Mouse (Mus musculus): ENCODE measurements around the gene Tmem178b. TPM values are rescaled to one million over a fixed set of nuclear protein-coding genes. Genes with fewer than 3 reads are reported as not detected.
A peak's percentile ranks its signal among the peaks of the same experiment; 100 is the strongest.

Tmem178b gene
- total RNA-seq, 1 experiment from 2014 or later: not detected

DNA sequence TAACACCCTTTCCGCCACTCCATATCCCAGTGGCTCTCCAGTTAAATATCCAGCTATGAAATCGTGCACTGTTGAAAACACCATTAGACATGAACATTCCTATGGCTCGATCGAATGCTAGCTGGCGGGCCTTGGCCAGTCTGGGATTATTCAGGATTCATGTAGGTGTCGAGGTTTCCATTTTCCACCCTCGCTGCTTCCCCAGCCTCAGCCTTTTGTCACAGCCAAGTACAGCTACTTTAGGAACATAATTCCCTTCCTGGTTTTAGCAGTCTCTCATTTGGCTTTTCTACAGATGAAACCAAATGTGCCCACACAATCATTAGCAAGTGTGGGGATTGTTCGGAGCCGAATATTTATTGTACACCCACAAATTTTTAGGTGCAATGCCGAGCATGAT lies 239.4 kb downstream of the Tmem178b start:
- ATAC-seq (replicated peaks in 1 of 2; ENCODE audit: insufficient read depth in 1 of 2, low FRiP score in 2 of 2, low TSS enrichment in 1 of 2, low read depth in 1 of 2, poor library complexity in 2 of 2, severe bottlenecking in 2 of 2): no peak

DNA sequence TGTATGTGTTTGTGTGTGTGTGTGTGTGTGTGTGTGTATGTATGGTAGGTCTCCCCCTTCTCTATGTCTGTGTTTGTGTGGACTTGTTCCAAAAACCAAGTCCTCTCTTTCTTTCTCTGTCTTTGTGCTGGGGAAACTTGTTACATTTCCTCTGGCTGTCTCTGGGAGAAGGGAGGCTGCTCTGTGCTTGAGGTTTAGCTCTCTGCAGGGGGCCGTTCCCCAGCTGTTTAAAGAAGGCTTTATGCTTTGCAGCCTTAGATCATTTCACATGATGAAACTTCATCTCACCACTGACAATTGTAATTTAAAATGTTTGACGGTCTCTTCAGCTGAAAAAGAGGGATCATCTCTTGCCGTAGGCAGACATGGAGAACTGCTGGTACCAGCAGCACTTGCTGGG lies 243.2 kb downstream of the Tmem178b start:
- ATAC-seq (replicated peaks in 1 of 2; ENCODE audit: insufficient read depth in 1 of 2, low FRiP score in 2 of 2, low TSS enrichment in 1 of 2, low read depth in 1 of 2, poor library complexity in 2 of 2, severe bottlenecking in 2 of 2): no peak

DNA sequence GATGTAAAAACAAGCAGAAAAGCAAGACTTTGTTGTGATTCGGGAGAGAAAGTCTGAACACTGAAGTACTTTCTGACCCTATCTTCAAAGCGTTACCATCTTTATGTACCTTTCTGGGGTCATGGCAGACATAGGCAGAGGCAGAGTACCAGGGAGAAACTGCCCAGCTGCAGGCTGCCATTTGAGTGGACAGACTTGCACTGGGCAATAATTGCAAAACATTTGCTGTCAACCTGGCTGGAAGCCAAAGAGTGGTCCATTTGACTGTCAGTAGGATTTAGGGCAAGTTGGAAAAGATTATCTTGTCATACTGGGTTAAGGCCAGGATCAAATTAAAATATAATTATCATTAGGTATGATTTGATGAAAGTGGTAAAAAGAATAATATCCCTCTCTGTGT lies 247.1 kb downstream of the Tmem178b start:
- ATAC-seq (replicated peaks in 1 of 2; ENCODE audit: insufficient read depth in 1 of 2, low FRiP score in 2 of 2, low TSS enrichment in 1 of 2, low read depth in 1 of 2, poor library complexity in 2 of 2, severe bottlenecking in 2 of 2): no peak

DNA sequence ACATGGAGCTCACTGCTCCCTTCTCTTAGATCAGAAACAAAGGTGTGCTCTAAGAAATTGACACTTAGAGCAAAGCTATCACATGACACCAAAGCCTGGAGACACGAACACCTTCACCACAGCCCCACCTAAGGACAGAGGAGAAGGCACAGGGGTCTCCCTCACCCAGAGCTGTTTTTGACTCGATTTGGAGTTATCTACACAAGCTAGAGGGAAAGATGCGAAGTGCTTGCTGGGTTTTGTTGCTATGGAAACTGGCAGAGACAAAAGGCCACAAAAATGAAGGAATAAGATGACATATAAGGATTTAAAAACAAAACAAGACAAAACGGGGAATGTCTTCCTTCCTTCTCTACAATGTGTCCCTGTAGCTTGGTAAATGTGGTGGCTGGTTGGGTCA lies 248.4 kb downstream of the Tmem178b start:
- ATAC-seq (replicated peaks in 1 of 2; ENCODE audit: insufficient read depth in 1 of 2, low FRiP score in 2 of 2, low TSS enrichment in 1 of 2, low read depth in 1 of 2, poor library complexity in 2 of 2, severe bottlenecking in 2 of 2): no peak

DNA sequence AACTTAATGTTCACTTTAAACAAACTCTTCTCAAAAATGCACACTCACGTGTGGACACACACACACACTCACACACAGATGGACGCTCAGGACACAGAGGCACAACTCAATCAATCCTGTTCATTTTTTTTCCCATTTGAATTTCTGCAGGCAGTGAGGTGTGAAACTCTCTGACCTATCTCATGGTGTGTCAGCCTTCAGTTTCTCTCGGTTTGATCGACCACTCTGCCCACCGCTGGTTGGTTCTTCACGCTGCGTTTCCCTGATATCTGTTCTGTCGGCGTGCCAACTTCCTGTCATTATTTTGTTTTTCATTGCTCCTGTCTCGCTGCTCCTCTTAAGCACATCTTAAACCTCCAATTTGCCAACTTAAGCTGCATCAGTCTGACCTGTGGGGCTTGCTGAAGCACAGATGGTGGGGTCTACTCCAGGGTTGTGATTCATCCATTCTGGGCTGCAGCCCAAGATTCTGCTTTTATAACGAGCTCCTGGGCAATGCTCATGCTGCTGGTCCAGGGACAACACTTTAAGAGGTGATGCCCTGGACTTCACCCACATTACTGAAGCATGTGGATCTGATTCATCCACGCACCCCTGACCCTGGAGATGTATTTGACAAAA lies 250.1 kb downstream of the Tmem178b start:
- no peak for ATAC-seq (replicated peaks in 1 of 2; ENCODE audit: insufficient read depth in 1 of 2, low FRiP score in 2 of 2, low TSS enrichment in 1 of 2, low read depth in 1 of 2, poor library complexity in 2 of 2, severe bottlenecking in 2 of 2)

DNA sequence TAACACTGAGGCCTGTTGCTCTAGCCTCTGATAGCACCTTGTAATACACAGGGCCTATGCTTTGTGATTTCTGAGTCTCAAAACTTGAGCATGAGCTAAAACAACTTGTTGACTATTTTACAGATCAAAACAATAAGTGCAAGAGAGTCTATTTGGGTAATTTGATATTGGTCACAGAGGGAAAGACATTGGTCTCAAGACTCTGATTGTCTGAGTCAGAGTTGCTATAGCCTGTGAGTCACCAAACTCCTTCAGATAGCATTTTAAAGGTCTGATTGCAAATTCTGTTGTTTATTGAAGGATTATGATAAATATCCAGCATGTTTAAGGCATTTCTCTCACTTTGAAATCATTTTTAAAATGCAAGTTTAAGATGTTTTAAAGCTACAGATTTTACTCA lies 250.9 kb downstream of the Tmem178b start:
- ATAC-seq (replicated peaks in 1 of 2; ENCODE audit: insufficient read depth in 1 of 2, low FRiP score in 2 of 2, low TSS enrichment in 1 of 2, low read depth in 1 of 2, poor library complexity in 2 of 2, severe bottlenecking in 2 of 2): no peak

DNA sequence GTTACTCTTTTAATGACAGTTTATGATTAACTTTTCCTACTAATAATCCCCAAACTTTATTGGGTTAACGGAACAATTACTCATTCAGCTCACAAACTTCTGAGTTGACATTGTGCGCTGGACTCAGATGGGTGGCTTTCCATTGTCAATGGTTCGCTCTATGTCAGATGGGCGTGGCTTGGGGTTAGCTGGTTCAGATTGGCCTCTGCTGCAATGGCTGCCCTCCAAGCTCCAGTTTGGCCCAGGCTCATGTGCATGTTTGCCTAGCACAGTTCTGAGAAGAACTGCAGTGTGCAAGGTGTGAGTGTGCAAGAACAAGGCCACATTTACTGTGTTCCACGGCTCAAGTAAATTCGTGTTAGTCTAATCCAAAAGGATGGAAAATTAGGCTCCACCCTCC lies 255.6 kb downstream of the Tmem178b start:
- no peak for ATAC-seq (replicated peaks in 1 of 2; ENCODE audit: insufficient read depth in 1 of 2, low FRiP score in 2 of 2, low TSS enrichment in 1 of 2, low read depth in 1 of 2, poor library complexity in 2 of 2, severe bottlenecking in 2 of 2)

DNA sequence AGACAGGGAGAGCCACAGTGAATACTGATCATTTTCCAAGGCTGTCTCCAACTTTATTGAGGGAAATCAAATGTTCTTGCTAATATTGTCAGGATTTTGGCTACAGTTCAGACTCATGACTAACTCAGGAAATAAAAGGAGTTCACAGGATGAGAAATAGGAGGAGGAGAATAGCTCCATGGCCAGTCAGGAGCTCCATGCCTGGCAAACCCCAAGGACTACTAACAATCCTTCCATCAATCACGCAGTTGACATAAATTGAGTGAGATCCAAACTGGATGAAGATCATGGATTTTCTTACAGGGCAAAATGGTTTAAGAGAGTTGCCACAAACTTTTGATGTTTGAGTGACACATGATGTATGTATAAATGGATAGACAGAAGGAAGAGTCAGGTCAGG lies 258.9 kb downstream of the Tmem178b start:
- no peak for ATAC-seq (replicated peaks in 1 of 2; ENCODE audit: insufficient read depth in 1 of 2, low FRiP score in 2 of 2, low TSS enrichment in 1 of 2, low read depth in 1 of 2, poor library complexity in 2 of 2, severe bottlenecking in 2 of 2)

DNA sequence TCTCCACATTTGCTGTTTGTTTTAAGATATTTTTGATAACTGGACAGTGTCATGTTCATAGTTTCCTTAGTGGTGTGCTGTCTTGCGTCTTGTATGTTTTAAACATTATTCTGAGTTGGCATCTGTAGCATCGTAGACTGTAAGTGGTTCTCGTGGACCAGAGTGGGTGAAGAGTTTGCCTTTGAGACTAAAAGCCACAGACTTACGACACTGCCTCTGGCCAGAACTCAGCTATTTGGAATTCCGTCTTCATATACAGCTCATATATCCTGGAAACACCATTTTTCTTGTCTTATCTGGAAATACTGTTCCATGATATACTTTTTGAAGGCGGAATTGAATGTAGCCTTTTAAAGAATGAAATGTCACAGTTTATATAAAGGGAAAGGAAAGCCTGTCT lies 260.4 kb downstream of the Tmem178b start:
- ATAC-seq (replicated peaks in 1 of 2; ENCODE audit: insufficient read depth in 1 of 2, low FRiP score in 2 of 2, low TSS enrichment in 1 of 2, low read depth in 1 of 2, poor library complexity in 2 of 2, severe bottlenecking in 2 of 2): no peak

DNA sequence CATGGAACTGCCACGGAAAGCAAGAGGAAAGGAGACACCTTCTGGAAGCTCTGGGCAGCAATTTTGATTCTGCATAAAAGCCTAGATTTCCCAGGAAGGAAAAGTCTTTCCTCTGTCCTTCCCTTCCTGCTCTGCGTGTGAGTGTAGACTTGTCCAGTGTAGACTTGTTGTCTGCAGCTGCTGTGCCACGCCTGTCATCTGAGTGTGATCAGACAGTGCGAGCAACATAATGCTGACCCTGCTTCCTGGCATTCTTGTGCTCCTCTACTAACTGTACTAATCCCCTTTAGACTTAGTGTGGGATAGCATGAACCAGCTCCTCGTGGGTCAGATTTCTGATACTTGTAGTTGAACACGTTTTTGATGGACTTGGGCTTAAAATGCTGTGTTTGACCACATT lies 262.6 kb downstream of the Tmem178b start:
- no peak for ATAC-seq (replicated peaks in 1 of 2; ENCODE audit: insufficient read depth in 1 of 2, low FRiP score in 2 of 2, low TSS enrichment in 1 of 2, low read depth in 1 of 2, poor library complexity in 2 of 2, severe bottlenecking in 2 of 2)

DNA sequence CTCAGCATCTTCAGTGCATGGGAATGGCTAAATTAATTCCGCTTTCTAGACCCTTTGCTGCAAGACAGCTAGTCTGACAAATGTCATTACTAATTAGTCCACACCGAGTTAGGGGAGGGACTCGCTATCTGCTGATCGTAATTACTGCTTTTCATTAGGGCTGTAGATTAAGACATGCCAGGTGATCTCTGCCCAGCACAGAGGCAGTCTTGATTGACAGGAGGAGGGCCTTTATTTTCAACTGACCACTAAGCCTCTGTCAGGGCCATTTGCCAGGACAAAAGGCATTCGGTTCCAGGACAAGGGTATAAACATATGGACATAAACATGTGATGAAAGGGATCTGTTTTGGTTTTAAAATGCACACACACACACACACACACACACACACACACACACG lies 264.3 kb downstream of the Tmem178b start:
- no peak for ATAC-seq (replicated peaks in 1 of 2; ENCODE audit: insufficient read depth in 1 of 2, low FRiP score in 2 of 2, low TSS enrichment in 1 of 2, low read depth in 1 of 2, poor library complexity in 2 of 2, severe bottlenecking in 2 of 2)

DNA sequence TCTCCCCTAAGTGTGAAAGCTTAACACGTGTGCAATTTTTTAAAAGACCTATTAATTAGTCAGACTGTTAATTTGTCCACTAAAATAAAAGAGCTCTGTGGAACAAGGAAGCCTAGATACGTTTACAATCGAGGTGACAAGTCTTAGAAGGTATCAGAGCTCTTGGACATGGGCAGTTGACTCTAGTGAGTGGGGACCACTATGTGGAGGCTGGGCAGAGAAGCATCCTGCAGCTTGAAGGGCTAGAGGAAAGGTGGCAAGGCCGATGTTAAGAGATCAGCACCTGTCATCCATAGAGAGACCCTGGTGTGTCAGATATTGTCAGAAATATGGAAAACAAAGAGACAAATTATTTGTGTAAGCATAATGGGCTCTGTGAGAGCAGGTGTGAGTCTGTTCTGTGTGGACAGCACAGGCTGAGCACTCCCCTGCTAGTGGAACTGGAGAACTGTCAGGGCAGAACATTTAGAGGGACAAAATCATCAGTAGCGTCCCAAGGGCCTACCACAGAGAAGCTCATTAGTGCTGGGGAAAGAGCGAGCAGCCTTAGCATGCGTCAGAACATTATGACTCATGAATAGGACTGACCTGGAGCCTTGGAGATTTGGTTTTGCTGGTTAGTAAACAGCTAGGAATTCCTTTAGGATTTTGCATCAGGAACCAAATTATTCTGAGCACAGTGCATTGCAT lies 264.9 kb downstream of the Tmem178b start:
- ATAC-seq (replicated peaks in 1 of 2; ENCODE audit: insufficient read depth in 1 of 2, low FRiP score in 2 of 2, low TSS enrichment in 1 of 2, low read depth in 1 of 2, poor library complexity in 2 of 2, severe bottlenecking in 2 of 2): no peak

DNA sequence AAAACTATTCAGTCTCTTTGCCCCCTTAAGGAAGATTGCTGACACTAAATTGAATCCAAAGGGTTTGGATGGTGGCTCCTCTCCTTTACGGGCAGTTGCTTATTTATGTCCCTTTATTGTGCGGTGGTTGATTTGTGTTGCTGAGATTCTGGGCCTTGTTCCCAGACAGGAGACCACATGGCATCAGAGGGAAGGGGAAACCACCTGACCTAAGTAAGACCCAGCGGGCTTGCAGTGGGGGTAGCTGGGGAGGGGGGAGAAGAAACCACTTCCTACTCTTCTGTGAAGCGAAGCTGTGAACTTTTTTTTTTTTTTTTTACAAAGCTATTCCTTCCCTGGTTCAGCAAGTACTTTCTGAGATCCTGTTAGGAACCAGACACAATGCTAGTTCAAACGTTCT lies 269.5 kb downstream of the Tmem178b start:
- ATAC-seq (replicated peaks in 1 of 2; ENCODE audit: insufficient read depth in 1 of 2, low FRiP score in 2 of 2, low TSS enrichment in 1 of 2, low read depth in 1 of 2, poor library complexity in 2 of 2, severe bottlenecking in 2 of 2): peak; percentile 99

DNA sequence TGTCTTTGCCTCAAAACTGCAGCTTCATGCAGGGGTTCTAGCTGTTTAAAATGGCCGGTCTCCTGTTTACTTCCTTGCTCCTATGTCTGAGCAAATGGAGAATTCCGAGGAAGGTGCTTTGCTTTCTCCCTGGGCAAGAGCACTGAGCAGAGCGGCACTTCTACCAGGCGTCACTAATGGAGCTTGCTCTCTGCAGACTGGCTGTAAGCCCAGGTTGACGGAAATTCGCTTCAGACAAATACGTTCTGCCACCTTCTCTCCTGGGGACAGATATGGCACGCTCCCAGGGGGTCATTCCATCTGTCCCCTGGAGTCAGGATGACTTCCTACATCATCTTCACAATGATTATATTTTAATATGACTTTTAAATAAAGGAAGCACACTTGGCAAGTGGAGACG lies 271.3 kb downstream of the Tmem178b start:
- no peak for ATAC-seq (replicated peaks in 1 of 2; ENCODE audit: insufficient read depth in 1 of 2, low FRiP score in 2 of 2, low TSS enrichment in 1 of 2, low read depth in 1 of 2, poor library complexity in 2 of 2, severe bottlenecking in 2 of 2)

DNA sequence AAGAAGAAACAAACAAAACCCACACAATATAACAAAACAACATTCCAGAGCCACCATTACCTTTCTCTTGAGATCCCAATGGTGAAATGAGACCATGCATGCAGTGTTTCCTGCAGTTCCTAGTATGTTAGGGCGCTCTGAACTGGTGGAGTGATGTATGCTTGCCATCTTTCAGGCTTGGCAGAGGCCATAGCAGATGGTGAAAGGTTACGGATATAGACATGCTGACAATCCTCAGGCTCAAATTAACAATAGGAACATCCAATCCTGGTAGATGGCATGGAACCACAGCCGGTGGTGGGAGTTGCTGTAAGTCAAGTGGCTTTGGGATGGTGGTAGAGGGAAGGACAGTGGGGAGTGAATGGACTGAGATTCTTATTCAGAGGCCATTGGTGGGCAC lies 272.5 kb downstream of the Tmem178b start:
- no peak for ATAC-seq (replicated peaks in 1 of 2; ENCODE audit: insufficient read depth in 1 of 2, low FRiP score in 2 of 2, low TSS enrichment in 1 of 2, low read depth in 1 of 2, poor library complexity in 2 of 2, severe bottlenecking in 2 of 2)

DNA sequence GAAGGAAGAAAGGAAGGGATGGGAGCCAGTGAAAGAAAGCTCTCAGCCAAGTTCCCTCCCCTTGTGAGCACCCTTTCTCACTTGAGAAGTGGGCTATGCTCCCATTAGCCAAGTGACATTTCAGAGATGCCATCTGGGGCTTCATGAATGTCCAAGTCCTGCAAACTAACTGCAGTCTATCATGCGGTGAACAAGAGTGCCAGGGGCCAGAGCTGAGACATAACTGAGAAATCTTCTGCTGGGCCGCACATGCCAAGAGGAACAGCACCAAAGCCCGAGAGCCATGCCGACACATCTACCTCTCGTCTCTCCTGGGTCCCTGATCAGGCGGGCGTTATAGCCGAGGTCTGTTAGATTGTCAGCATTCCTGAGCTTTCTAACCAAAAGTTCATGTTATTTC lies 279.2 kb downstream of the Tmem178b start:
- ATAC-seq (replicated peaks in 1 of 2; ENCODE audit: insufficient read depth in 1 of 2, low FRiP score in 2 of 2, low TSS enrichment in 1 of 2, low read depth in 1 of 2, poor library complexity in 2 of 2, severe bottlenecking in 2 of 2): no peak

DNA sequence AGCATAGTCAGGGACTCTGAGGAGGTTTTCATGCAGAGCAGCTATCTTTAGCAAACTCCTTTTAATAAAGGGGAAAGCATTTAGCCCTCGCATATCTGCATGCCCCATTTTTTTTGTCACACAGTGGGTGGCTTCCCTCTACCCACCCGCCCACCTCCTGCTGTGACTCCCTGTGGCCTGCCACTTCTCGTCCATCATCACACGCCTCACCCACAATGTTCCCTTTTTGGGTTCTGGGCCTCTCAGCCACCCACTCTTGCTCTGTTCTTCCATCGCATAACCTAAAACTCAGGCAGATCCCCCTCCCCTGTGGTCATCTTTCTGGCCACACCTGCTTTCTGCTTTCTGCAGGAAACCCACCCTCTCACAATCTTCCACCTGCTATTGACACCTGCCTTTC lies 288.3 kb downstream of the Tmem178b start:
- ATAC-seq (replicated peaks in 1 of 2; ENCODE audit: insufficient read depth in 1 of 2, low FRiP score in 2 of 2, low TSS enrichment in 1 of 2, low read depth in 1 of 2, poor library complexity in 2 of 2, severe bottlenecking in 2 of 2): peak; percentile 64 to 75

DNA sequence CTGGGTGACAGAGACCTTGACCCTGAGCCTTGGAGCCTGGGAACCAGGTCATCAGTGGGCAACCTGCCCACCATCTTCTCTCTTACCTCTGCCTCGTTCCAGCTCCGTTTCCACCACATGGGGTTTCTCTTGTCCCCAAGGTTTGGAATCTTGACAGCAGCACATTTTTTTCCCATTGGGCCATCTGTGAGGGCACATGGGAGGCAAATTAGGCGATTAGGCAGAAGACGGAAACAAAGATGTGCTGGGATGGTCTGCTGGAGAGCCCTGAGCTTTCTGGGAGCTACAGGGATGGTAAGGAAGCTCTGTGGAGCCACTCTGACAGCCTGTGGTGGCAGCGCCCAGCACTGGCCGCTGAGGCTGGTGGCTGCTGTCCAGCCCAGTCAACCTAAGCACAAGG lies 300.5 kb downstream of the Tmem178b start:
- no peak for ATAC-seq (replicated peaks in 1 of 2; ENCODE audit: insufficient read depth in 1 of 2, low FRiP score in 2 of 2, low TSS enrichment in 1 of 2, low read depth in 1 of 2, poor library complexity in 2 of 2, severe bottlenecking in 2 of 2)

DNA sequence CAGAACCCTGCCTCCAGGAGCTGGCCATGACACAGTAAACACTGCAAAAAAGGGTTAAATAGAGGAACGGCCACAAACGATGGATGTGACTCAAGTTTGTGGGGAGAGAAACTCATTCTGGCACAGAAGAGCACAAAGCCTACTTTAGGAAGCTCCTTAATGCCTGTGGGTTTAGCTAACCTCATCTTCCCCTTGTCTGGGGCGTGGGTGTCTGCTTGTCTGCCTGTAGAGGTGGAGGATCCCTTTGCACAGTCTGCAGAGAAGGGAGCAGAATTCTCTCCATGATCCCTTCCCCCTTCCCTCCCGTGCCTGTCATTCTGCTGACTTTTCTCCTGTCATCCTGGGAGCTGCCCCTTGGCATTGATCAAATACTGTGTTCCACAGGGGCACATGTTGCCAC lies 304.8 kb downstream of the Tmem178b start:
- no peak for ATAC-seq (replicated peaks in 1 of 2; ENCODE audit: insufficient read depth in 1 of 2, low FRiP score in 2 of 2, low TSS enrichment in 1 of 2, low read depth in 1 of 2, poor library complexity in 2 of 2, severe bottlenecking in 2 of 2)
